Mouse (Mus musculus) gastrocnemius, postnatal 36 days (tissue): ENCODE data around the gene Eef1a1. TPM values are rescaled to one million over a fixed set of nuclear protein-coding genes. Genes with fewer than 3 reads are reported as not detected.
A peak's percentile ranks its signal among the peaks of the same experiment; 100 is the strongest.
"Not testable (repeated sequence)": the region's sequence is repeated elsewhere in the genome, so short reads cannot be mapped to it uniquely, and the experiment has no call there.

Source experiments
- DNase-seq, 2 experiments: peaks; one replicate each; pipeline ENCODE4 v3.0.0; 2022
- intact Hi-C: fragments of 180-260 bp; cut with DNase I; formaldehyde crosslinking; loops from one replicate; pipeline ENCODE4 v1.15.1; 2025
- total RNA-seq, 2 experiments: library from RNA; stranded (reverse); gene quantifications; 2 replicates each; pipeline ENCODE4 v1.2.3; 2021

Gene Eef1a1
- total RNA-seq, 2 experiments from 2014 or later, result 496 to 538 TPM

DNA sequence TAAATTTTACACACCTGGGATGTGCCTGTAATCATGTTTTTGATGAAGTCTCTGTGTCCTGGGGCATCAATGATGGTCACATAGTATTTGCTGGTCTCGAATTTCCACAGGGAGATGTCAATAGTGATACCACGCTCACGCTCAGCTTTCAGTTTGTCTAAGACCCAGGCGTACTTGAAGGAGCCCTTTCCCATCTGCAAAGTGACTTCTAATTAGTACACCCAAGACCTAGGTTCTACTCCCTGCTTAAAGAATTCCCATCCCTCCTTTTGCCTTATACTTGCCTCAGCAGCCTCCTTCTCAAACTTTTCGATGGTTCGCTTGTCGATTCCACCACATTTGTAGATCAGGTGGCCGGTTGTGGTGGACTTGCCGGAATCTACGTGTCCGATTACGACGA lies 8.7 kb downstream of the Eef1a1 start:
- DNase-seq, result not testable (repeated sequence)

DNA sequence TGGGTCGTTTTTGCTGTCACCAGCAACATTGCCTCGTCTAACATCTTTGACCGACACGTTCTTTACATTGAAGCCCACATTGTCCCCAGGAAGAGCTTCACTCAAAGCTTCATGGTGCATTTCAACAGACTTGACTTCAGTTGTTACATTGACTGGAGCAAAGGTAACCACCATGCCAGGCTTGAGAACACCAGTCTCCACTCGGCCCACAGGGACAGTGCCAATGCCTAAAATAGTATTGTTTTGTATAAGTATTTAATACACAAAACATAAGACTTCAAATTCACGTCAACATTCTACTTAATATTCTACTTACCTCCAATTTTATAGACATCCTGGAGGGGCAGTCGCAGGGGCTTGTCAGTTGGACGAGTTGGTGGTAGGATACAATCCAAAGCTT lies 9.6 kb downstream of the Eef1a1 start:
- not testable (repeated sequence) for DNase-seq
- intact Hi-C loops, result loop anchor here (5.0 to 10.0 kb wide), 2 partner anchors 45 to 73 kb away; no protein-coding TSS in a partner anchor

More for the DNA sequence above, 8.7 kb downstream of the Eef1a1 start:
- intact Hi-C loops, result not testable (repeated sequence)

DNA sequence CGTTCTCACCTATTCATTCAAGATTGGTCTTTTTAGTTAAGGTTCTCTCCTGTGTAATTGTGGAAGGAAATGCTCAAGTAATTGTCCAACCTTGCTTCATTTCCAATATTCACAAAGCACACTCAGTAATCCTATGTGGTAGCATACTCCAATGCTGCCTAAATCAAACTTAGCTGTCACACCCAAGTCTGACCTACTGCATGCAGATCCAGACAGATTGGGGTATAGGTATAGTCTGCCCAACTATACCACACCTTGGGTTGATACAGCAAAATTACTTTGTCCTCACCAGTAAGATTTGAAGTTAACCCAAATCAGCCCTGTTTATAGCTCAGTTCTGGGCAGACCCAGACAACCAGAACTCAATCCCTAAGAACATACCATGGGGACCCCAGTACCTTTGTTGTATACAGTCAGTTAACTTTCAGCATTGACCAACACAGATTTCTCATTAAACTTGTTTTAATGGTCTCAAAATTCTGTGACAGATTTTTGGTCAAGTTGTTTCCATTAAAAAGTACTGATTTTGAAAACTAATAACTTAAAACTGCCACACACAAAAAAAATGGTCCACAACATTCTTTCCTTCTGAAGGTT lies 10.8 kb downstream of the Eef1a1 start:
- DNase-seq, result not testable (repeated sequence)
- intact Hi-C loops, result loop anchor here (5.0 to 10.0 kb wide), 2 partner anchors 47 to 74 kb away; no protein-coding TSS in a partner anchor

DNA sequence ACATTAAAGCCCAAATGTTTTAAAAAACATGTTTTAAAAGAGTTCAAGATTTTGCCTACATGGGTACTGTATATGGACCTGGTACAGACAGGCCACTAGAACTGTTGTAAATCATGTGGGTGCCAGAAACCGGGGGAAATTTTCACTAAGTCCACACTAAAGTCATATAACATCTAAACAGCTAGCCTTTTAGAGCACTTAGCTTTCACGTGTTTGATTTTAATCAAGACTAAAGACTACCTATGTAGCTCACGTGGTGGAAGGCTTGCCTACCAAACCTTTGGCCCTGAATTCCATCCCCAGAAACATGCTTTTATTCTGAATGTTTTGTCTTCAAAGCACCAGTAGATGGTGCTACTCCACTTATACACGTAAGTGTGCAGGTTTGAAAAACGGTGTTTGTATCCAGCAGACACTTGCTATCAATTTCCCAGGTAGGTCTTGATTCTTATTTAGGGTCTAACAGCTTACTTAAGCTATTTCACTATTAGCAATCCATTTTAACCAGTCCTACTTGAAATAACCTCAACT lies 11.9 kb downstream of the Eef1a1 start:
- intact Hi-C loops, result loop anchor here (5.0 to 10.0 kb wide), 2 partner anchors 48 to 75 kb away; no protein-coding TSS in a partner anchor
- no peak for DNase-seq

DNA sequence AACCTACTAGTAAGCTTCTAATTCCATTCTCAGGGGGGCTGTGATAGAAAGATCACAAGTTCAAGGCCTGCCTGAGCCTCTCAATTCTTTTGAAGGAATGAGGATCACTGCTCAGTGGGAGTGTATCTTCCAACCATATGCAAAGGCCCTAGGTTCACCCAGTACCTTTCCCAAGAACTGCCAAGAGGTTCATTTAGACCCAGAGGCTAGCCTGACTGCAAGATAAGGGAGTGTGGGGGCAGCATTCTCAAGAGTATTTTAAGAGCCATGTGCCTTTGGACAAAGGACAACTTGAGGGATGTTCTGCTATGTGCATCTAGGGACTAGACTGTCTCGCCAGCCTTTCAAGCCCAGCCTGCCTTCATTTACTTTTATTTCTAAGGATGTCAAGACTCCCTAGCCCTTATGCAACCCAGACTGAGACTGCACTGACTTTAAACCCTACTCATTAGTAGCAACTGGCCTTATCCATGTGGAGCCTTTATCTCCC lies 12.4 kb downstream of the Eef1a1 start:
- DNase-seq, result no peak
- intact Hi-C loops, result loop anchor here (5.0 to 10.0 kb wide), 2 partner anchors 48 to 76 kb away; no protein-coding TSS in a partner anchor

DNA sequence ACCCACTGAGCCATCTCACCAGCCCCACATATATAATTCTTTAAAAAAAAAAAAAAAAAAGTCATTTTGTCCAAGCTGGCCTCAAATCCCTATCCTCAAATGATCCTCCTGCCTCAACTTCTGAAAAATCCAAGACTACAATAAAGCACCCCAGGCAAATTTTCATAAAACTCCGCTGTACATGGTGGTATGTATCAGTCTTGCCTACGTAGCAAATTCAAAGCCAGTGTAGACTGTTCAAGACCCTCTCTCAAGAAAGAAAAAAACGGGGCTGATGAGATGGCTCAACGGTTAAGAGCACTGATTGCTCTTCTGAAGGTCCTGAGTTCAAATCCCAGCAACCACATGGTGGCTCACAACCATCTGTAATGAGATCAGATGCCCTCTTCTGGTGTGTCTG lies 13.1 kb downstream of the Eef1a1 start:
- intact Hi-C loops, result loop anchor here (5.0 to 10.0 kb wide), 2 partner anchors 49 to 76 kb away; no protein-coding TSS in a partner anchor
- DNase-seq, result no peak

DNA sequence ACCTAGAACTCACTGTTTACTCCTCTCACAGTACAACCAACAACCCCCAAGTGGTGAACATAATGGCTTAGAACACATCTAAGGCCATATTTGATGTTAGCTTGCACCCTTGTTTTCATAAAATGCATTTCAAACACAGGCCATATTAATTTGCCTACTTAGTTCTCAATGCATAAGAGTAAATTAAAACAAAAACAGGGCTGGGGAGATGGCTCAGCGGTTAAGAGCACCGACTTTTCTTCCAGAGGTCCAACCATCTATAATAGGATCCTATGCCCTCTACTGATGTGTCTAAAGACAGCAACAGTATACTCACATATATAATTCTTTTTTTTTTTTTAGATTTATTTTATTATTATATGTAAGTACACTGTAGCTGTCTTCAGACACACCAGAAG lies 13.6 kb downstream of the Eef1a1 start:
- intact Hi-C loops, result loop anchor here (5.0 to 10.0 kb wide), 2 partner anchors 49 to 77 kb away; no protein-coding TSS in a partner anchor

DNA sequence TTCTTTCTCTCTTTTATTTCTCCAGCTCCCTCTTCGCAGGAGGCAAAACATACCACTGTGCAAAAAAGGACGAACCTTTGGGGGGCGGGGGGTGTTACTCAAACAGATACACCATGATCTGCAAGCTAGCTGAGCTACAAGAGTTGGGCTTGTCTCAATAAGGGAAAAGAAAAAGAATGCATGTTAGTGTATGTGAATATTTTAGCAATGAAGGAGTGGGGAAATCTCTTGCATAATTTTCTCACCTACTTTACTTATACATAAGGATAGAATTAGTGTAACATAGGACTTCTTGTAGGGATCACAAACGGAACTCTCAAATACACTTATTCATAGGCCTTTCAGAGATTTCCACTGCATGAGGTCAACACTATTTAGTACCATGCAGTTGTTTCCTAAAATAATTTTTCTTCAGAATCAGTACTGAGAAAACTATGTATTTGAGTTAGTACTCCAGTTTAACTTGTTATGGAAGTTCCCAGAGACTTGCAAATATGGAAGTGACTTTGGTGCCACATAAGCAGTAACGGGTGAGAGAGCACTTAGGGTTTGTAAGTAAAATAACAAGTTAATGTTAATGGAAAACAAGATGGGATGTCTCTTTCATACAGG lies 14.1 kb downstream of the Eef1a1 start:
- no peak for DNase-seq
- intact Hi-C loops, result loop anchor here (5.0 to 10.0 kb wide), 2 partner anchors 50 to 77 kb away; no protein-coding TSS in a partner anchor

More for the DNA sequence above, 13.6 kb downstream of the Eef1a1 start:
- DNase-seq, result no peak

DNA sequence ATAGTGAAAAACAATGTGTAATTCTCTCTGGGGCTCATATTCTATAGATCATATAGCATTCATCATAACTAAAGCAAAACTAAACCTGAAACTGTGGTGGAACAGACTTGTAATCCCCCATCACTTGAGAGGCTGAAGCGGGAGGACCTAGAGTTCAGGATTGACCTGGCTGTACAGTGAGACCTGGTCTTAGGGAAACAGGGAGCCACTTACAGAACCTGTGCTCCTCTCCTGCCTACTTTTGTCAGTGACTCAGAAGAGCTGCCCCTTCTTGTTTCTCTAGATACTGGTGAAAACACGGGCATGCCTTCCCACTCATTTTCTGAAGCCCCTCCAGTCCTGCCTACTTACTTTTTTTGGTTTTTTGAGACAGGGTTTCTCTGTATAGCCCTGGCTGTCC lies 14.7 kb downstream of the Eef1a1 start:
- intact Hi-C loops, result loop anchor here (10.0 kb wide), 1 partner anchor 51 kb away; no protein-coding TSS in a partner anchor
- DNase-seq, result no peak

DNA sequence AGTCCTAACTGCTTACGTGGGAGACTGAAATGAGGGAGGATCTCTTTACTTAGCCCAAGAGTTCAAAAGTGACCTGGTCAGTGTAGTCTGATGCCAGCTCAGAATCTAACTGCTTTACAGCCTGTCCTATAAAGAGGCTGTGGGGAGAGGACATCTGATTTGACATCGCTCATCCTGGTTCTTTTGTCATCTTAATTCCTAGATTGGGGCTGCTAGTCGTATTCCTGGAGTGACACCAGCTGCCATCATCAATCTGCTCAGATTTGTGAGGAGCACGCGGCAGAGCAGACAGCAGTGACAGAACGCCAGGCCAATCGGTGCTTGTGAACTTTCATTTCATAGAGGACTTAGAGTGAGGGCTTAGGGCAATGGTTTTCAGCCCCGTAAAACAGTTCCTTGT lies 15.4 kb downstream of the Eef1a1 start:
- intact Hi-C loops, result loop anchor here (10.0 kb wide), 1 partner anchor 51 kb away; no protein-coding TSS in a partner anchor
- DNase-seq, result no peak

DNA sequence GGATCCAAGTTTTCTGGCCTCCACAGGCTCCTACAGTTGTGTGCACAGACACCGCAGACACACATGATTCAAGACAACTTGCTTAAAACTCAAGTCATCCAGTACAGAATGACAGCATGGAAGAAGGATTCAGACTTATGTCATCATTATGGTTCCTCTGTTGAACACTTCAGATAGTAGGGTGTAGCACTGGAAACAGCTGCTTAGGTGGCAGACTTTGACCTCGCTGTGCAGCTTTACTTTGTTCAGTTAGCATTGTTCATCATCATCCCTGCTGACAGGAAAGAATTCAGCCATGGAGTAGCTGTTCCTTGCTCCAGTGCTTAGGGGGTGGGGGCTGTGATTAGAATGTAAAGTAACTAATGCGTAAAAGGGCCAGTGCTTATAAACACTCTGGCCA lies 23.2 kb downstream of the Eef1a1 start:
- intact Hi-C loops, result no loop called here
- DNase-seq, result no peak

DNA sequence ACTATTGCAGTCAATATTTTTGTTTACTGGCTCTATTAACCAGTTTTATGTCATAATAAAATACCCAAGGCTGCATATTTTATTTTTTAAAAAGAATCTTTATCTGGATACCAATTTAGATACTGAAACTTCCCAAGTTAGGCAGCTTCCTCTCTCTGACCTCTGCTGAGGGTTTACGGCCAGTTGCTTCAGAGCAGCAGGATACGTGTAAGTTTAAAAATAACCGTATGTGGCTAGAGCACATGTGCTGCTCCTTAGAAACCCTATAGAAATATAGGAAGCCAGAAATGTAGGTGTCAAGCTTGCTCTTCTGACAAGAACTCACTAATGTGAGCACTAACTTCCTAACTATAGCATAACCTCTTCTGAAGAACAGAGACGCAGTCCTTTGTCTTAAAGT lies 25.6 kb downstream of the Eef1a1 start:
- intact Hi-C loops, result no loop called here
- no peak for DNase-seq

DNA sequence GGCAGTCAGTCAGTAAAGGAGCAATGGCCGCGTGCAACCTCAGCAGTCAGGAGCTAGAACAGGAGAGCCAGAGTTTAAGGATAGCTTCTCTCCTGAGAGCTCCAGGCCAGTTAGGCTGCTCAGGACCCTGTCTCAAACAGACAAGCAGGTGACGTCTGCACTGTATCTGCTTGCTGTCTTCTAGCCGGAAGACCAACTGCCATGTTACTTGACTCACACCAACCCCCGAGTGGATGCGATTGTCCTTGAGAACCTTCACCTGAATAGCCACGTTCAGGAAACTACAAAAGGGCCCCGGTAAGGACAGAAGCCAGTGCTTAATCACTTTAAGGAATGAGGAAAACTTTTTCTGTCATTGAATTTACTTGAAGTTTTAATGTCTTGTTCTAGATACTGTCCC lies 31.9 kb downstream of the Eef1a1 start:
- DNase-seq, result no peak
- intact Hi-C loops, result no loop called here

DNA sequence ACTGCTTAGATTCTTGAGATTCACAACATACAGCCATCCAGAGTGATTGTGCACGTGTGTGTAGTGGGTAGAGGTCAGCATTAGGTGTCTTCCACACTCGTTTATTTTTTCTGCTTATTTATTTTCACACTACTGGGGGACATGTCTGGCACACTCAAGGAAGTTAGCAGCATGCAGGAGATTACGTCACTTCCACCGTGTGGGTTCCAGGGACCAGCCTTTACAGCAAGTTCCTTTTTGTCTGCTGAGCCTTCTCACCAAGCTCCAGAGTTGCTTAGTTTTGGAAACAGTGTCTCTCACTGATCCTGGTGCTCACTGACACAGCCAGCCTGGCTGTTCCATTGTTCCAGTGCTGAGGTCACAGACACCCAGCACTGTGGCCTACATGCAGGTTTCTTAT lies 37.6 kb downstream of the Eef1a1 start:
- intact Hi-C loops, result no loop called here
- DNase-seq, result no peak

DNA sequence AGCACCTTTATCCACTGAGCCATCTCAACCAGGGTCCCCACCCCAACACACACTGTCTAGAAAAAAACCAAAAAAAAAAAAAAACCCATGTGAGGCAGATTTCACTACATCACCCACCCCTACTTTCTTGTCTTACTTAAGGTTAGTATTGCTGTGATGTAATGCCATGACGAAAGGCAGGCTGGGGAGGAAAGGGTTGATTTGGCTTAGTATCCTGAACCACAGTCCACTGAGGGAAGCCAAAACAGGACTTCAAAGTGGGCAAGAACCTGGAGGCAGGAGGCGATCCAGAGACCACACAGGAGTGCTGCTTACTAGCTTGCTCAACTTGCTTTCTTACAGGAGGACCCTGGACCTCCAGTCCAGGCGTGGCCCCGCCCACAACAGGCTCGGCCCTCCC lies 38.5 kb downstream of the Eef1a1 start:
- DNase-seq, result no peak
- intact Hi-C loops, result no loop called here

DNA sequence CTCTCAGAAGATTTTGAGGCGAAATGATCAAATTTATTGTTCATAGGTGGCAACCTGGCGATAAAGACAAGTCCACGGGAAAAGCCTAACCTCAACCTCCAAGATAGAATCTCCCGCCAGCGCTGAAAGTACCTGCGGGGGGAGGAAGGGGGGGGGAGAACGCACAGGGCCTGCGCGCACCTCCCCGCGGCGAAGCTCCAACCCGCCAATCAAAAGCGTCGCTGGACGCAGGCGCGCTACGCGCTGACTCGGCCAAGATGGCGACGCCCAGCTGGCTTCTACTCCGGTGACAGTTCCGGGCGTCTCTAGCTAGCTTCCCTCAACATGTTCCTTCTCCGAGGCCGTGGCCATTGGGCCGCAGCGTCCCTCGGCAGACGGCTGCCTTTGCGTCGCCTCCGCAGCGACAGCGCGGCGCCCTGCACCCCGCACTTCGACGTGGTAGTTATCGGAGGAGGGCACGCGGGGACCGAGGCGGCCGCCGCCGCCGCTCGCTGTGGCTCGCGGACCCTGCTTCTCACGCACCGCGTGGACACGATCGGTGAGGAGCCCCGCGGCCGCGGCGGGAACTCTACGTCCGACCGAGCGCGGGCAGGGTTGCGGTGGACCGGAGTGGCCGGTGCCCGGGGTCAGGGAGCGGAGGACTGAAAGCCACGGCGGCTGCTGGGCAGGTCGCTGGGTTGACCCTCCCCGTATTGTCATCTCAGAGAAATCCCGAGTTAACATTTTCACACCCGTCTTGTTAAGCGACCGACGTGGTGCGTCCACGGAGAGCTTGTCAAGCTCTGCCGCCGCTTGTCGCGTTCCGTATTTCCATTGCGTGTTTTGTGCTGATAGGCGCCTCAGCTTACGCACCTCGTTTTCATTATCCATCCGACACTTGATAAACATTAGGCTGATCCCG lies 40.7 kb downstream of the Eef1a1 start, which contains the start of the genes Mto1 and Gm17324:
Mto1 (plus strand) TSS at position 236 of the 901 bp plus-strand sequence.
Gm17324 (minus strand) TSS at position 814 of the 901 bp plus-strand sequence.
- DNase-seq, result peak; percentile 87 to 88
- intact Hi-C loops, result no loop called here

DNA sequence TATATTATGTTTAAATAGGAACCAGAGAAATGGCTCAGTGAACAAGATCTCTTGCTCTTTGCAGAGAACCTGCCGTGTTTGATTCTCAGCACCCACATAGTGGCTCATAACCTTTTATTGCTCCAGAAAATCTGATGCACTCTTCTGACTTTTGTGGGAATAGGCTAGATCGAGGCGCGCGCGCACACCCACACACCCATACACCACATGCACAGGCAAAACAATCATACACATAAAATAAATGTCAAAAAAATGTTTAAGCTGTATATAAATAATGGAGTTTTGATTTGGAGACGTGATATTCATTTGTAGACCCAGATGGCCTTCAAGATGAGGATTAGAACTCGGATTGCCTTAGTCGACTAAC lies 41.4 kb downstream of the Eef1a1 start:
- intact Hi-C loops, result no loop called here
- DNase-seq, result no peak

DNA sequence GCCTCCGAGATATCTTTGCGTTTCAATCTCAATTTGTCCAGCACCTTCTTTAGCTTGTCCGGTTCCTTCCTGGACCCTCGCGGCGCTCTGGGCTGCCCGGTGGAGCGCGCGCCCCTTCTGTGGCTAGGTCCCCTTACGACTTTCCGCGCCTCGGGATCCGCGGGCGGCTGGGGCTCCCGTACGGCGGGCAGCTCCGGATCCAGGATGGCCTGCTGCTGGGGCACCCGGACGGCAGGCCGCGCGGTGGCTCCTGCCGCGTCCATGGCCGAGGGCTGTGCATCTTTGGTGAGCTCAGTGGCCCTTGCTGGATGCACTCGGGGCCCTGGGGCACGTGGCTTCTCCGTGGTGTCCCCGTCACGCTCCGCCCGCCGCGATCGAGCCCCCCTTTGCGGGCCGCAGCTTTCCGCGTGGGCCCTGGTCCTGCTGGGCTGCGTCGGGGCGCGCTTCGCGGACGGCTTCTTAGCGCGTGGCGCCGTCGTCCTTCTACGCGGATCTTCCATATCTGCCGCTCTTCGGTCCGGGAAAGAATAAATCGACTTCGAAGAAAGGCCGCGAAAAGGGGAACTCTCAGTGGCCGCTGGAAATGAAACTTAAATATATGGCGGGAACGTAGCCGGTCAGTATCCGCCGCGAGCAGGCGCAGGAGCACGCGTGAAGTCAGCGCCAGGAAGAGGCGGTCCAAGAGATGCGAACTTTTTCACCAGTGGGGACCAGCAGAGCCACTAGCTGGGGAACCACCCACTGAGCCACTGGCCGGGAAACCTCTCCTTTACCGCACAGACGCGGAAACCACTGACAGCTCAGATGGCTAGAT lies 46.2 kb downstream of the Eef1a1 start, which contains the start of gene Cgas:
Cgas (minus strand) TSS at position 659 of the 814 bp plus-strand sequence.
- intact Hi-C loops, result no loop called here
- DNase-seq, result peak; percentile 50 to 54

DNA sequence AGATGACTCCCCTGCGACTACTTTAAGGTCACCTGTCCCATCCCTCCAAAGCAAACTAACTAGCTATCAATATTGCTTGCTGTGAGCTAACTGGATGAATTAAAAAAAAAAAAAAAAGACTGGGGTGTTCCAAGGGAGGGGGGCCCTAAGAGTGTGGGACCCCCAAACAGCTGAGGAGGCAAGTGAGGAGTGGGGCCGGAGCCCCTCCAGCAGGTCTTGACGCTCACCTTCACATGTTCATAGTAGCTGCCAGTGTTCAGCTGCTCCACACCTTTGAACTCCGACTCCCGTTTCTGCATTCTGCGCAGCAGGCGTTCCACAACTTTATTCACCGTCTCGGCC lies 46.7 kb downstream of the Eef1a1 start:
- DNase-seq, result no peak
- intact Hi-C loops, result no loop called here
